Mouse (Mus musculus) frontal cortex, adult (tissue): ENCODE measurements around the gene Timm13.

Source experiments
- ATAC-seq: cut with Nextera tagmentation; 2 replicates; pipeline ENCODE4 v1.9.2; 2017; ENCODE audit warnings: mild to moderate bottlenecking, moderate library complexity, mixed read lengths; ENCODE audit not compliant: low TSS enrichment

Timm13 gene

GRCm38 (mm10) chr10:80900318-80901247, at the start of gene Timm13:
TSS of gene Timm13 (minus strand) at chr10:80900969.
- peak; percentile 86 for ATAC-seq

GRCm38 (mm10) chr10:80950314-80950713, 49.5 kb upstream of the Timm13 start:
- no peak for ATAC-seq

GRCm38 (mm10) chr10:80949081-80949480, 48.3 kb upstream of the Timm13 start:
- no peak for ATAC-seq

GRCm38 (mm10) chr10:80948570-80948969, 47.8 kb upstream of the Timm13 start:
- ATAC-seq: no peak

GRCm38 (mm10) chr10:80947802-80948201, 47.0 kb upstream of the Timm13 start:
- no peak for ATAC-seq

GRCm38 (mm10) chr10:80946684-80947437, 46.1 kb upstream of the Timm13 start:
- no peak for ATAC-seq

GRCm38 (mm10) chr10:80944231-80944630, 43.5 kb upstream of the Timm13 start:
- no peak for ATAC-seq

- ATAC-seq: no peak
Measured at GRCm38 (mm10) chr10:80943701-80944100, 42.9 kb upstream of the Timm13 start.

- ATAC-seq: no peak
Measured at GRCm38 (mm10) chr10:80942919-80943318, 42.1 kb upstream of the Timm13 start.

GRCm38 (mm10) chr10:80940988-80941347, 40.2 kb upstream of the Timm13 start:
- ATAC-seq: no peak

- ATAC-seq: no peak
Measured at GRCm38 (mm10) chr10:80940320-80940987, 39.7 kb upstream of the Timm13 start.

- ATAC-seq: peak; percentile 54
Measured at GRCm38 (mm10) chr10:80939671-80940070, 38.9 kb upstream of the Timm13 start.

GRCm38 (mm10) chr10:80938831-80939550, 38.2 kb upstream of the Timm13 start:
- no peak for ATAC-seq

- no peak for ATAC-seq
Measured at GRCm38 (mm10) chr10:80937646-80938045, 36.9 kb upstream of the Timm13 start.

- ATAC-seq: no peak
Measured at GRCm38 (mm10) chr10:80936810-80937164, 36.0 kb upstream of the Timm13 start.

GRCm38 (mm10) chr10:80936135-80936809, 35.5 kb upstream of the Timm13 start:
- no peak for ATAC-seq

- ATAC-seq: no peak
Measured at GRCm38 (mm10) chr10:80935698-80936097, 34.9 kb upstream of the Timm13 start.

- ATAC-seq: no peak
Measured at GRCm38 (mm10) chr10:80935241-80935640, 34.5 kb upstream of the Timm13 start.

GRCm38 (mm10) chr10:80934136-80934985, 33.6 kb upstream of the Timm13 start:
- no peak for ATAC-seq

- ATAC-seq: no peak
Measured at GRCm38 (mm10) chr10:80933421-80933979, 32.7 kb upstream of the Timm13 start.
